Mouse (Mus musculus) midbrain, embryonic 16.5 days (tissue): ENCODE measurements at regions not wholly inside any gene's neighbourhood (a gene's known extent, or its start where the extent isn't known, plus 50 kb on each side); places are given as distances from the start of the nearest gene placed in this dataset.

Experiments used
- ATAC-seq: fragments of 200-750 bp; cut with Nextera tagmentation; 2 replicates; pipeline ENCODE4 v1.8.0; 2017; ENCODE audit warnings: moderate TSS enrichment
- H3K27ac ChIP-seq: fragments of 300-500 bp; sonication (generic); 2 replicates; pipeline ENCODE4 v1.5.1; 2014; ENCODE audit warnings: mild to moderate bottlenecking, low read length, mixed read lengths
- H3K27me3 ChIP-seq: fragments of 300-500 bp; sonication (generic); 2 replicates; pipeline ENCODE4 v1.6.1; 2014; ENCODE audit warnings: low read depth, low read length, mixed read lengths; ENCODE audit not compliant: control insufficient read depth, insufficient read depth
- H3K36me3 ChIP-seq: fragments of 300-500 bp; sonication (generic); 2 replicates; pipeline ENCODE4 v1.6.1; 2014; ENCODE audit warnings: mild to moderate bottlenecking, low read length, moderate library complexity, mixed read lengths; ENCODE audit not compliant: control insufficient read depth, insufficient read depth
- H3K4me1 ChIP-seq: fragments of 300-500 bp; sonication (generic); 2 replicates; pipeline ENCODE4 v1.6.1; 2014; ENCODE audit warnings: mild to moderate bottlenecking, low read length, mixed read lengths; ENCODE audit not compliant: control insufficient read depth, insufficient read depth
- H3K4me2 ChIP-seq: fragments of 300-500 bp; sonication (generic); 2 replicates; pipeline ENCODE4 v1.6.1; 2014; ENCODE audit warnings: mild to moderate bottlenecking, low read length, mixed read lengths
- H3K4me3 ChIP-seq: fragments of 300-500 bp; sonication (generic); 2 replicates; pipeline ENCODE4 v1.5.1; 2014; ENCODE audit warnings: low read depth, mild to moderate bottlenecking, low read length, moderate library complexity, mixed read lengths
- H3K9ac ChIP-seq: fragments of 300-500 bp; sonication (generic); 2 replicates; pipeline ENCODE4 v1.6.1; 2014; ENCODE audit warnings: low read depth, low read length, mixed read lengths
- H3K9me3 ChIP-seq: fragments of 300-500 bp; sonication (generic); replicated peaks from 2 replicates; pipeline ENCODE4 v1.6.1; 2014; ENCODE audit warnings: mild to moderate bottlenecking, low read length, mixed read lengths; ENCODE audit not compliant: control insufficient read depth, poor library complexity, severe bottlenecking
- WGBS: fragments of 180-500 bp; shearing (Covaris S2); extraction: QIAGEN DNeasy Blood & Tissue Kit; methylation state at CpG from one replicate; pipeline ENCODE4 v1.1.7; 2014; 5-methylcytosine and 5-hydroxymethylcytosine counted together

- no peaks in the 10 kb centered on the region for H3K27me3 ChIP-seq
- peak; percentile 67; the same call in 1 of the 2 replicates for ATAC-seq
- no peak overlapping the region for H3K9ac ChIP-seq
- no peak overlapping the region for H3K4me3 ChIP-seq
- no peak overlapping the region for H3K4me2 ChIP-seq
- WGBS, result 38% methylated on average over 11 of the region's 11 CpGs
- H3K9me3 ChIP-seq, result no peaks in the 10 kb centered on the region
- H3K4me1 ChIP-seq, result peaks cover 21% of the 10 kb centered on the region
- no peaks in the 10 kb centered on the region for H3K36me3 ChIP-seq
- H3K27ac ChIP-seq, result peak overlapping the region; percentile 68
Observed at GRCm38 (mm10) chr6:51709340-51710067, 185.8 kb downstream of the Snx10 start.

- Histone ChIP-seq H3K27me3 (no peaks in the 10 kb centered on the region), H3K36me3 (no peaks in the 10 kb centered on the region), H3K9ac (no peak overlapping the region), H3K27ac (peak overlapping the region; percentile 68; the same call in 1 of the 2 replicates), H3K4me2 (no peak overlapping the region), H3K4me1 (peaks cover 21% of the 10 kb centered on the region), H3K9me3 (no peaks in the 10 kb centered on the region), H3K4me3 (no peak overlapping the region)
- WGBS, result 79% methylated on average over 5 of the region's 5 CpGs
- no peak for ATAC-seq
Observed at GRCm38 (mm10) chr6:51710153-51710552, 186.5 kb downstream of the Snx10 start.

- H3K4me2 ChIP-seq, result no peak overlapping the region
- no peak for ATAC-seq
- no peaks in the 10 kb centered on the region for H3K27me3 ChIP-seq
- no peaks in the 10 kb centered on the region for H3K36me3 ChIP-seq
- 85% methylated on average over 15 of the region's 15 CpGs for WGBS
- no peak overlapping the region for H3K27ac ChIP-seq
- no peak overlapping the region for H3K4me3 ChIP-seq
- H3K9me3 ChIP-seq, result no peaks in the 10 kb centered on the region
- H3K9ac ChIP-seq, result no peak overlapping the region
- peaks cover 23% of the 10 kb centered on the region for H3K4me1 ChIP-seq
Observed at GRCm38 (mm10) chr6:51710926-51711615, 187.4 kb downstream of the Snx10 start.

- Histone ChIP-seq H3K9me3 (no peaks in the 10 kb centered on the region), H3K36me3 (no peaks in the 10 kb centered on the region), H3K4me2 (no peak overlapping the region), H3K9ac (no peak overlapping the region), H3K27ac (no peak overlapping the region), H3K4me3 (no peak overlapping the region), H3K27me3 (no peaks in the 10 kb centered on the region), H3K4me1 (peaks cover 23% of the 10 kb centered on the region)
- ATAC-seq, result no peak
- WGBS, result 81% methylated on average over 7 of the region's 7 CpGs
Observed at GRCm38 (mm10) chr6:51711616-51711970, 187.9 kb downstream of the Snx10 start.

GRCm38 (mm10) chr6:51715158-51715840 lies 191.6 kb downstream of the Snx10 start:
- no peaks in the 10 kb centered on the region for H3K36me3 ChIP-seq
- H3K4me1 ChIP-seq, result 0 out of 2 replicates have a peak, but pooled peaks cover 2% of the 10 kb centered on the region
- no peak overlapping the region for H3K4me3 ChIP-seq
- no peak overlapping the region for H3K27ac ChIP-seq
- 29% methylated on average over 8 of the region's 8 CpGs for WGBS
- H3K9ac ChIP-seq, result no peak overlapping the region
- peak; percentile 45; the same call in 1 of the 2 replicates for ATAC-seq
- no peak overlapping the region for H3K4me2 ChIP-seq
- no peaks in the 10 kb centered on the region for H3K9me3 ChIP-seq
- H3K27me3 ChIP-seq, result no peaks in the 10 kb centered on the region

GRCm38 (mm10) chr6:51717386-51717785 lies 193.7 kb downstream of the Snx10 start:
- Histone ChIP-seq H3K4me1 (0 out of 2 replicates have a peak, but pooled peaks cover 2% of the 10 kb centered on the region), H3K4me2 (no peak overlapping the region), H3K36me3 (no peaks in the 10 kb centered on the region), H3K9ac (no peak overlapping the region), H3K27me3 (no peaks in the 10 kb centered on the region), H3K27ac (no peak overlapping the region), H3K9me3 (no peaks in the 10 kb centered on the region), H3K4me3 (no peak overlapping the region)
- no peak for ATAC-seq
- WGBS, result 74% methylated on average over 7 of the region's 7 CpGs

- H3K4me2 ChIP-seq, result no peak overlapping the region
- no peak overlapping the region for H3K9ac ChIP-seq
- H3K4me1 ChIP-seq, result no peaks in the 10 kb centered on the region
- H3K4me3 ChIP-seq, result no peak overlapping the region
- H3K27ac ChIP-seq, result no peak overlapping the region
- 73% methylated on average over 7 of the region's 7 CpGs for WGBS
- H3K9me3 ChIP-seq, result no peaks in the 10 kb centered on the region
- H3K27me3 ChIP-seq, result no peaks in the 10 kb centered on the region
- H3K36me3 ChIP-seq, result no peaks in the 10 kb centered on the region
- no peak for ATAC-seq
Observed at GRCm38 (mm10) chr6:51720705-51721104, 197.0 kb downstream of the Snx10 start.

GRCm38 (mm10) chr6:51723053-51723452 lies 199.4 kb downstream of the Snx10 start:
- H3K36me3 ChIP-seq, result no peaks in the 10 kb centered on the region
- H3K27ac ChIP-seq, result no peak overlapping the region
- no peaks in the 10 kb centered on the region for H3K27me3 ChIP-seq
- 39% methylated on average over 4 of the region's 4 CpGs for WGBS
- H3K4me2 ChIP-seq, result no peak overlapping the region
- H3K9me3 ChIP-seq, result no peaks in the 10 kb centered on the region
- H3K9ac ChIP-seq, result no peak overlapping the region
- no peak for ATAC-seq
- H3K4me3 ChIP-seq, result no peak overlapping the region
- peaks cover 3% of the 10 kb centered on the region; the same call in 1 of the 2 replicates for H3K4me1 ChIP-seq

- Histone ChIP-seq H3K27ac (no peak overlapping the region), H3K4me1 (peaks cover 7% of the 10 kb centered on the region), H3K36me3 (no peaks in the 10 kb centered on the region), H3K4me2 (no peak overlapping the region), H3K9me3 (no peaks in the 10 kb centered on the region), H3K27me3 (no peaks in the 10 kb centered on the region), H3K4me3 (no peak overlapping the region), H3K9ac (no peak overlapping the region)
- ATAC-seq, result no peak
- 79% methylated on average over 8 of the region's 8 CpGs for WGBS
Observed at GRCm38 (mm10) chr6:51727191-51727590, 203.5 kb downstream of the Snx10 start.
